Mouse (Mus musculus): ENCODE data around the gene Ptgr1. TPM values are rescaled to one million over a fixed set of nuclear protein-coding genes. Genes with fewer than 3 reads are reported as not detected.

Gene Ptgr1
- polyA plus RNA-seq, 1 experiment from 2014 or later, result 23.8 TPM

DNA sequence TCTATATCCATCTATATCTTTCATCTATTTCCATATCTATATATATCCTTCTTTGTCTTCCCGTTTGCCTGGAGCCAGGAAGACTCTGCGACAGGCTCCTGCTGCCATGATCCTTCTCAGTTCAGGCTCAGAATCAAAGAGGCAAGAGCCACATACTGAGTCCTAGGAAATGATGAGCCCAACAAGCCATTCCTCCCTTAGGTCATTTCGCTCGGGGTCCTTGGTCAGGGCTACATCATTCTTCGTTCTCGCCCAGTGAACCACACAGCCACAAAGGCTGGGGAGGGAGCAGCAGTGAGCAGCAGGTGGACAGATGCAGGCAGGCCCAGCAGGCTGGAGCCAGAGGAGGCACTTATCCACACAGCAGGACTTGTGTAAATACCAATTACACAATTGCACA lies 5.5 kb downstream of the Ptgr1 start:
- H3K4me3 ChIP-seq (ENCODE audit: low read depth, low read length), result no peak overlapping the region
- H3K36me3 ChIP-seq (ENCODE audit: control insufficient read depth, insufficient read depth, low read length), result peaks cover 22% of the 10 kb centered on the region; the same call in 1 of the 2 replicates
- H3K27me3 ChIP-seq (replicated peaks; ENCODE audit: control insufficient read depth, insufficient read depth, low read length), result no peaks in the 10 kb centered on the region
- no peak overlapping the region for H3K9ac ChIP-seq (ENCODE audit: low read depth, low read length)
- no peaks in the 10 kb centered on the region for H3K4me1 ChIP-seq (ENCODE audit: control insufficient read depth, insufficient read depth, low read length)
- no peak overlapping the region for H3K4me2 ChIP-seq (ENCODE audit: low read depth, low read length)
- no peak overlapping the region for H3K27ac ChIP-seq (replicated peaks; ENCODE audit: low read depth, low read length)
- DNase-seq (ENCODE audit: low spot score) (no peak), ATAC-seq (ENCODE audit: low read depth) (no peak)
- H3K9me3 ChIP-seq (ENCODE audit: control insufficient read depth, low read length), result no peaks in the 10 kb centered on the region
- WGBS, result 77% methylated on average over 6 of the region's 6 CpGs

DNA sequence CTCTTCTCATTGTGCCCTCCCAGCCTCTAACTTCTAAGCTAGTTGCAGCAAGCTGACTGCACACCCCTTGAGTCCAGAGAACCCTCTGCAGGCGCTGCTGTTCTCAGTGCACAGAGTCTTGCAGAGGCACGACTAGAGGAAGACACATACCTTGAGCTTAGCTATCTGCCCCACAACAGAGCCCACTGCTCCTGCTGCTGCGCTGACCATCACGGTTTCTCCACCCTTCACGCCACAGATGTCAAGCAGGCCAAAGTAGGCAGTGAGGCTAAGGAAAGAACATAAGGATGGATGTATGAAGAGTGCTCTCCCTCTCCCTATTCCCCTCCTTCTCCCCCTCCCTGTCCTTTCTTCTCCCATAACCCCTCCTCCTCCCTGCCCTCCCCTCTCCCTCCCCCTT lies 11.2 kb downstream of the Ptgr1 start:
- no peak overlapping the region for H3K4me3 ChIP-seq (ENCODE audit: low read depth, low read length)
- no peaks in the 10 kb centered on the region for H3K4me1 ChIP-seq (ENCODE audit: control insufficient read depth, insufficient read depth, low read length)
- 77% methylated on average over 5 of the region's 5 CpGs for WGBS
- no peaks in the 10 kb centered on the region for H3K9me3 ChIP-seq (ENCODE audit: control insufficient read depth, low read length)
- ATAC-seq (ENCODE audit: low read depth) (no peak), DNase-seq (ENCODE audit: low spot score) (no peak)
- no peak overlapping the region for H3K9ac ChIP-seq (ENCODE audit: low read depth, low read length)
- H3K36me3 ChIP-seq (ENCODE audit: control insufficient read depth, insufficient read depth, low read length), result peaks cover 39% of the 10 kb centered on the region
- no peak overlapping the region for H3K4me2 ChIP-seq (ENCODE audit: low read depth, low read length)
- no peak overlapping the region for H3K27ac ChIP-seq (replicated peaks; ENCODE audit: low read depth, low read length)
- no peaks in the 10 kb centered on the region for H3K27me3 ChIP-seq (replicated peaks; ENCODE audit: control insufficient read depth, insufficient read depth, low read length)

DNA sequence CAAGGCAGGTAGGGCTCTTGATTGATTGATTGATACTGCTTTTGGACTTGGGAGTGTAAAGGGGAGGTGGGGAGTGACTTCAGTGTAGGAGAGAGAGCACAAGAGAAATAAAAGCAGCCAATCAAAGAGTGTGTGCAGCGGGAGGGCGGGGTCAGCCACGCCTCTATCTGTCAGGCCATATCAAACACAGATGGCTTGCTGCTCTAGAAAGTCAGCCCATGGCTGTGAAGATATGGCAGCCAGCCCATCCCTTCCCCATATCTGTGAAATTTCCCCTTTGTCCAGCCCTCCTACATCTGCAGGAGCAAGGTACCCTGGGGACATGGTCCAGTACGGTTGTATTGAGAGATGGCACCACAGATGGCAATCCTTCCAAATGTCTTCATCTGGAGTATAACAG lies 16.2 kb downstream of the Ptgr1 start:
- H3K36me3 ChIP-seq (ENCODE audit: control insufficient read depth, insufficient read depth, low read length), result peaks cover 27% of the 10 kb centered on the region
- DNase-seq (ENCODE audit: low spot score) (no peak), ATAC-seq (ENCODE audit: low read depth) (no peak)
- no peaks in the 10 kb centered on the region for H3K4me1 ChIP-seq (ENCODE audit: control insufficient read depth, insufficient read depth, low read length)
- H3K9ac ChIP-seq (ENCODE audit: low read depth, low read length), result no peak overlapping the region
- WGBS, result 97% methylated on average over 4 of the region's 4 CpGs
- no peaks in the 10 kb centered on the region for H3K9me3 ChIP-seq (ENCODE audit: control insufficient read depth, low read length)
- no peak overlapping the region for H3K4me3 ChIP-seq (ENCODE audit: low read depth, low read length)
- H3K27me3 ChIP-seq (replicated peaks; ENCODE audit: control insufficient read depth, insufficient read depth, low read length), result no peaks in the 10 kb centered on the region
- no peak overlapping the region for H3K4me2 ChIP-seq (ENCODE audit: low read depth, low read length)
- H3K27ac ChIP-seq (replicated peaks; ENCODE audit: low read depth, low read length), result no peak overlapping the region

GRCm38 (mm10) chr4:58965136-58965535 lies 21.8 kb downstream of the Ptgr1 start:
- ATAC-seq (ENCODE audit: low read depth), result no peak

DNA sequence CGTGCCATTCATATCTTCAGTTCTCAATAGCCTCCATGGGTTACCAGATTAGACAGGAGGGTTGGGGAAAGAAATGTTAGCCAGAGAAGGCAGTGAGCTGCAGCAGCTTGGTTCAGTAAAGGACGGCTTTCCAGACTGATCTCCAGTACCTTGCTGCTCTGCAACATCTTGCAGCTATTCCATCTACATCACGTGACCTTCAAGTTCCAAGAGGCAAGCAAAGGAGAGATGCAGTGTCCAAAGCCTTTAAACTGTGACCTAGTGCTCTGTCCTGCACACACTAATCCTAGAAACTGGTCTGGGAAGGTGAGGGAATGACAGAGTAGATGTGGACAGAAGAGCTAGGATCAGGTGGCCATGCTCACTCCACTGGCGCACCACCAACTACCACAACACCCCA lies 23.6 kb downstream of the Ptgr1 start:
- no peaks in the 10 kb centered on the region for H3K4me1 ChIP-seq (ENCODE audit: control insufficient read depth, insufficient read depth, low read length)
- no peaks in the 10 kb centered on the region for H3K36me3 ChIP-seq (ENCODE audit: control insufficient read depth, insufficient read depth, low read length)
- no peak overlapping the region for H3K4me2 ChIP-seq (ENCODE audit: low read depth, low read length)
- H3K27ac ChIP-seq (replicated peaks; ENCODE audit: low read depth, low read length), result no peak overlapping the region
- no peaks in the 10 kb centered on the region for H3K27me3 ChIP-seq (replicated peaks; ENCODE audit: control insufficient read depth, insufficient read depth, low read length)
- no peak for ATAC-seq (ENCODE audit: low read depth)
- DNase-seq (ENCODE audit: low spot score), result no peak
- no peaks in the 10 kb centered on the region for H3K9me3 ChIP-seq (ENCODE audit: control insufficient read depth, low read length)
- 88% methylated on average over 4 of the region's 4 CpGs for WGBS
- no peak overlapping the region for H3K9ac ChIP-seq (ENCODE audit: low read depth, low read length)
- H3K4me3 ChIP-seq (ENCODE audit: low read depth, low read length), result no peak overlapping the region

More at GRCm38 (mm10) chr4:58965136-58965535, 21.8 kb downstream of the Ptgr1 start:
- DNase-seq (ENCODE audit: low spot score), result no peak
- Histone ChIP-seq H3K27ac (replicated peaks; ENCODE audit: low read depth, low read length) (no peak overlapping the region), H3K9me3 (ENCODE audit: control insufficient read depth, low read length) (no peaks in the 10 kb centered on the region), H3K27me3 (replicated peaks; ENCODE audit: control insufficient read depth, insufficient read depth, low read length) (no peaks in the 10 kb centered on the region), H3K4me3 (ENCODE audit: low read depth, low read length) (no peak overlapping the region), H3K9ac (ENCODE audit: low read depth, low read length) (no peak overlapping the region), H3K4me2 (ENCODE audit: low read depth, low read length) (no peak overlapping the region), H3K36me3 (ENCODE audit: control insufficient read depth, insufficient read depth, low read length) (no peaks in the 10 kb centered on the region), H3K4me1 (ENCODE audit: control insufficient read depth, insufficient read depth, low read length) (no peaks in the 10 kb centered on the region)
- 90% methylated on average over 1 of the region's 1 CpGs for WGBS

DNA sequence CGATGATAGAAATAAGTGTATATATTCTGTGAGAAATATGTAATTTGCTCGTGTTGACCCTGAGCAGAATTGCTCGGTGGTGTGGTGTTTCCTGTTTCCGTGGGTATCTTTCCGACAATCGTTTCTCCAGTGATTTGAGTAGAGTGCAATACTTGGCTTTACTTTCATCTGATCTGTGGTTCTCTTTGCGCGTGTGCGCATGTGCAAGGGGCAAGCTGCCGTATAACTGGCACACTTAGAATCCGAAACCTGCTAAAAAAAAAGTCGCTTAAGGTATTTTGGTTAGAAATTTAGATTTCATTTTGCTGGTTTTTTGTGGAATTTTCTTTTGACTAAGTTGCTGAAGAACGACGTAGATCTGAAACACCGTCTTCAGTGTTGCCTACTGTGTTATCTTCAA lies 25.2 kb downstream of the Ptgr1 start:
- DNase-seq (ENCODE audit: low spot score), result no peak
- H3K27ac ChIP-seq (replicated peaks; ENCODE audit: low read depth, low read length), result no peak overlapping the region
- H3K9ac ChIP-seq (ENCODE audit: low read depth, low read length), result no peak overlapping the region
- WGBS, result 90% methylated on average over 15 of the region's 15 CpGs
- no peak for ATAC-seq (ENCODE audit: low read depth)
- peaks cover 10% of the 10 kb centered on the region for H3K36me3 ChIP-seq (ENCODE audit: control insufficient read depth, insufficient read depth, low read length)
- no peak overlapping the region for H3K4me3 ChIP-seq (ENCODE audit: low read depth, low read length)
- H3K4me1 ChIP-seq (ENCODE audit: control insufficient read depth, insufficient read depth, low read length), result no peaks in the 10 kb centered on the region
- H3K27me3 ChIP-seq (replicated peaks; ENCODE audit: control insufficient read depth, insufficient read depth, low read length), result no peaks in the 10 kb centered on the region
- H3K4me2 ChIP-seq (ENCODE audit: low read depth, low read length), result no peak overlapping the region
- no peaks in the 10 kb centered on the region; the same call in 1 of the 2 replicates for H3K9me3 ChIP-seq (ENCODE audit: control insufficient read depth, low read length)

- H3K27me3 ChIP-seq (replicated peaks; ENCODE audit: control insufficient read depth, insufficient read depth, low read length), result no peaks in the 10 kb centered on the region
- ATAC-seq (ENCODE audit: low read depth) (no peak), DNase-seq (ENCODE audit: low spot score) (no peak)
- H3K4me2 ChIP-seq (ENCODE audit: low read depth, low read length), result no peak overlapping the region
- H3K36me3 ChIP-seq (ENCODE audit: control insufficient read depth, insufficient read depth, low read length), result peaks cover 18% of the 10 kb centered on the region
- WGBS, result 92% methylated on average over 11 of the region's 11 CpGs
- H3K27ac ChIP-seq (replicated peaks; ENCODE audit: low read depth, low read length), result no peak overlapping the region
- H3K9ac ChIP-seq (ENCODE audit: low read depth, low read length), result no peak overlapping the region
- H3K4me3 ChIP-seq (ENCODE audit: low read depth, low read length), result no peak overlapping the region
- H3K4me1 ChIP-seq (ENCODE audit: control insufficient read depth, insufficient read depth, low read length), result no peaks in the 10 kb centered on the region
- no peaks in the 10 kb centered on the region; the same call in 1 of the 2 replicates for H3K9me3 ChIP-seq (ENCODE audit: control insufficient read depth, low read length)
Observed at GRCm38 (mm10) chr4:58952630-58953029, 34.3 kb downstream of the Ptgr1 start.

DNA sequence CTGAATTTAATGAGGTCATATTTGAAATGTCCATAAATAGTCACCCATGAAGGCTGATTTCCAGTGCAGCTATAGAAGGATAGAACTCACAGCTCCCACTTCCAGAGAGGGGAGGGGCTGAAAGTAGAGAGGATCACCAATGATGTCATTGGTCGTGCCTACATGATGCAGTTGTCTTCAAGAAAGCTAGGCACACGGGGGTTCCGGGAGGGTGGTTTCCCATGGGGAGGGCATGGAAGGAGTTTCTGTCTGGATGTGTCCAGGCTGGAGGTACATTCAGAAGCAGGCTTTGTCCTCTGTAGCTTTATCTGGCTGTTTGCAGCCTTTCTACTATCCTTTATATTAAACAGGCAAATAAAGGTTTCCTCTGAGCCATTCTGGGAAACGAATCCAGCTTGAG lies 38.5 kb downstream of the Ptgr1 start:
- ATAC-seq (ENCODE audit: low read depth) (no peak), DNase-seq (ENCODE audit: low spot score) (no peak)
- Histone ChIP-seq H3K36me3 (ENCODE audit: control insufficient read depth, insufficient read depth, low read length) (0 out of 2 replicates have a peak, but pooled peaks cover 6% of the 10 kb centered on the region), H3K27me3 (replicated peaks; ENCODE audit: control insufficient read depth, insufficient read depth, low read length) (no peaks in the 10 kb centered on the region), H3K9me3 (ENCODE audit: control insufficient read depth, low read length) (no peaks in the 10 kb centered on the region), H3K4me2 (ENCODE audit: low read depth, low read length) (no peak overlapping the region), H3K4me1 (ENCODE audit: control insufficient read depth, insufficient read depth, low read length) (peaks cover 3% of the 10 kb centered on the region; the same call in 1 of the 2 replicates), H3K4me3 (ENCODE audit: low read depth, low read length) (no peak overlapping the region), H3K9ac (ENCODE audit: low read depth, low read length) (no peak overlapping the region), H3K27ac (replicated peaks; ENCODE audit: low read depth, low read length) (no peak overlapping the region)
- 85% methylated on average over 4 of the region's 4 CpGs for WGBS

DNA sequence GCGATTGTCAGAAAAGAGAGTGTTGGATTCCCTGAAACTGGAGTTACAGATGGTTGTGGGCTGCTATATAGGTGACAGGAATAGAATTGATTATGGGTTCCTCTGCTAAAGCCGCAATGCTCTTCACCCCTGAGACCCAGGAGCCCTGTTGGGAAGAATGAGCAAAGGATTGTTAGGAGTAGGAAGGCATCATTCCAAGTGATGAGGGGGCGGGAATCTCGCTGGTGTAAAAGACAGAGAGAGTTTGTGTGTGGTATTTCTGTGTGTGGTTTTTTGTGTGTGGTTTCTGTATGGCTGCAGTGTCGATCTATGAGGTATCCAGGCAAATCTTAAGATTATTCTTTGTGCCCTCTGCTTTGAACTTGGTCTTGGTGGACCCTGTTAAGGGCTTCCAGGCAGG lies 42.2 kb downstream of the Ptgr1 start:
- Histone ChIP-seq H3K9ac (ENCODE audit: low read depth, low read length) (no peak overlapping the region), H3K27me3 (replicated peaks; ENCODE audit: control insufficient read depth, insufficient read depth, low read length) (no peaks in the 10 kb centered on the region), H3K4me2 (ENCODE audit: low read depth, low read length) (peak overlapping the region; percentile 87), H3K4me3 (ENCODE audit: low read depth, low read length) (no peak overlapping the region), H3K36me3 (ENCODE audit: control insufficient read depth, insufficient read depth, low read length) (no peaks in the 10 kb centered on the region), H3K4me1 (ENCODE audit: control insufficient read depth, insufficient read depth, low read length) (peaks cover 8% of the 10 kb centered on the region), H3K27ac (replicated peaks; ENCODE audit: low read depth, low read length) (no peak overlapping the region), H3K9me3 (ENCODE audit: control insufficient read depth, low read length) (no peaks in the 10 kb centered on the region)
- 61% methylated on average over 5 of the region's 5 CpGs for WGBS
- no peak for ATAC-seq (ENCODE audit: low read depth)
- DNase-seq (ENCODE audit: low spot score), result no peak
